Mouse (Mus musculus): ENCODE data around the gene Sptlc3. TPM values are rescaled to one million over a fixed set of nuclear protein-coding genes. Genes with fewer than 3 reads are reported as not detected.
A peak's percentile ranks its signal among the peaks of the same experiment; 100 is the strongest.

The Sptlc3 gene
- total and polyA plus RNA-seq, 2 experiments from 2014 or later = 0.20 TPM; not detected in 1

GRCm38 (mm10) chr2:139672371-139672770 lies 178.7 kb downstream of the Sptlc3 start:
- no peak overlapping the region for H3K4me3 ChIP-seq (ENCODE audit: low read length)
- DNase-seq (ENCODE audit: low spot score) (no peak), ATAC-seq (no peak)
- no peak for TF ChIP-seq CTCF (IDR thresholded peaks at IDR 0.05; ENCODE audit: low read depth)
- H3K27me3 ChIP-seq (ENCODE audit: insufficient read depth, low read length) = no peaks in the 10 kb centered on the region
- no peaks in the 10 kb centered on the region for H3K36me3 ChIP-seq (ENCODE audit: insufficient read depth, low read length)
- no peak overlapping the region for H3K27ac ChIP-seq
- H3K9ac ChIP-seq (replicated peaks; ENCODE audit: low read length) = no peak overlapping the region
- no peaks in the 10 kb centered on the region for H3K4me1 ChIP-seq (ENCODE audit: insufficient read depth, low read length)
- no peaks in the 10 kb centered on the region for H3K9me3 ChIP-seq (ENCODE audit: low read length)
- H3K4me2 ChIP-seq (ENCODE audit: low read depth, low read length) = no peak overlapping the region
- 63% methylated on average over 2 of the region's 2 CpGs for WGBS

DNA sequence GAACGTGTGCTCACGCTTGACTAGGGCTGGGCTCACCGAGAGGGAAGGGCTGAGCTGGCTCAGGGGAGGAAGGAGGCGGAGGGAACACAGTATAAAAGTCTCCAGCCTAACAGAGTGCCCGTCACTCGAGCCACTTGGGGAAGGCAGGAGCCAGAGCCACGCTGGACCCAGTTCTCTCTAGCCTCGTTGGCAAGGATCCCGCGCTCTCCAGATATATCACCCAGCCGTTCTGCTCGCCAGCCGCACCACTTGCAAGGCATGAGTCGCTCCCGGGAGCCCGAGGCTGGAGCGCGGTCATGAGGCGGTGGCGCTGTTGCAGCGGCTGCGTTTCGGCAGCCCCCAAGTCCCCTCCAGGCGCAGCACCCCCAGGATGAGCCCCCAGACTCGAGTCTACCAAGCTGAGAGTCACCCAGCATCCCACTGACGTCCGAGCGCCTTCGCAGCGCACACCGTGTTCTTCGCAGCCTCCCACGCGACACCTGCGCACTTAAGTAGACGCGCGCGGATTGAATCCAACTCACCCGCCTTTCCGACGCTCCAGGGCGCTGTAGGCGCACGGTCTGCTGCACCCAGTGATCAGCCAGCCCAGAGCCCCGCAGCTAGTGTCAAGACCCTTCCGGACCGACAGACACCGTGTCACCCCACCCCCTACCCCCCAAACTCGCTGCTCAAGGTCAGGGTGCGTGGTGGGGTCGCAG lies 183.5 kb downstream of the Sptlc3 start:
- Histone ChIP-seq H3K27ac (no peak overlapping the region), H3K9me3 (ENCODE audit: low read length) (no peaks in the 10 kb centered on the region), H3K9ac (replicated peaks; ENCODE audit: low read length) (peak overlapping the region; percentile 67), H3K27me3 (ENCODE audit: insufficient read depth, low read length) (no peaks in the 10 kb centered on the region), H3K36me3 (ENCODE audit: insufficient read depth, low read length) (no peaks in the 10 kb centered on the region), H3K4me1 (ENCODE audit: insufficient read depth, low read length) (no peaks in the 10 kb centered on the region), H3K4me2 (ENCODE audit: low read depth, low read length) (peak overlapping the region; percentile 99), H3K4me3 (ENCODE audit: low read length) (peak overlapping the region; percentile 96)
- TF ChIP-seq CTCF (IDR thresholded peaks at IDR 0.05; ENCODE audit: low read depth) = peak; percentile 43
- under 1% methylated on average over 52 of the region's 52 CpGs for WGBS
- DNase-seq (ENCODE audit: low spot score) = peak; percentile 80
- ATAC-seq = peak; percentile 57

GRCm38 (mm10) chr2:139677809-139678274 lies 184.1 kb downstream of the Sptlc3 start, which contains the start of gene Ism1:
Ism1 (plus strand) TSS chr2:139678178.
- H3K36me3 ChIP-seq (ENCODE audit: insufficient read depth, low read length) = no peaks in the 10 kb centered on the region
- peak within 1 kb of the TSS; percentile 68 for H3K27ac ChIP-seq
- H3K9me3 ChIP-seq (ENCODE audit: low read length) = no peaks in the 10 kb centered on the region
- DNase-seq (ENCODE audit: low spot score) (peak; percentile 49), ATAC-seq (peak; percentile 63)
- peak within 1 kb of the TSS; percentile 96 for H3K4me3 ChIP-seq (ENCODE audit: low read length)
- TF ChIP-seq CTCF (IDR thresholded peaks at IDR 0.05; ENCODE audit: low read depth) = no peak
- H3K9ac ChIP-seq (replicated peaks; ENCODE audit: low read length) = peak within 1 kb of the TSS; percentile 67
- no peaks in the 10 kb centered on the region for H3K4me1 ChIP-seq (ENCODE audit: insufficient read depth, low read length)
- WGBS = 3% methylated on average over 35 of the region's 39 CpGs
- H3K27me3 ChIP-seq (ENCODE audit: insufficient read depth, low read length) = no peaks in the 10 kb centered on the region
- peak within 1 kb of the TSS; percentile 99 for H3K4me2 ChIP-seq (ENCODE audit: low read depth, low read length)

DNA sequence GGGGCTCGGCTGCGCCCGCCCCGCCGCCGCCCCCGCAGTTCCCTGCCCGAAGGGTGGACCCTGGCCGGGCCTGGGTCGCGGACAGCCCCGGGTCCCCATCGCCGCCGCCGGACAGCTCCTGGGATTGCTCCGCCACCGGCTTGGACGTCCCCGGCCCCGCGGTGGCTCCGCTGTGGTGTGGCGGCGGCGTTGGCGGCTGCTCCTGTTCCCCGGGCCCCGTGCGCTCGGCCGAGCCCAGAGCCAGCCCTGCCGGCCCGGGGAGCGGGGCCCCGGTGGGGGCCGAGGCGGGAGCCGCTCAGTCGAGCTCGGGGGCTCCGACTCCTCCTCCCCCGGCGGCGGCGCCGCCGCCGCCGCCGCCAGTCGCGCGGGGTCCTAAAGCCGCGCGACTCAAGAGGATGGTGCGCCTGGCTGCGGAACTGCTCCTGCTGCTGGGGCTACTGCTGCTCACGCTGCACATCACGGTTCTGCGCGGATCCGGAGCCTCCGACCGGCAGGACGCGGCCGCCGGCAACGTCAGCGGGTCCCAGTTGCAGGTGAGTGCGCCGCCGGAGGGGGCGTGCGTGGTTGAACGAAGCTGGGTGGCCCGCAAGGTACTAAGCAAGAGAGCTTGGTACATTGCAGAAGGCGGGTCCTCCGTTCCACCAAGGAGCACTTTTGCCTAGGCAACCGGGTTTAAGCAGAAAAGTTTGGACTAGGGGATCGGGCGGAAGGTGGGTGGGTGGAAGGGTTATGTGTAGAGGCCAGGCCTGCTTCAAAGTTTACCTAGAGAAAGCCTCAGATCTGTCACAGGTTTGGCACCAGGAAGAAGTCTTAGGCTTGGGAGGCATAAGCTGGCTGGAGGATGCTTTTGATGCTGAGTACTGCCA lies 184.8 kb downstream of the Sptlc3 start:
- Histone ChIP-seq H3K27ac (peak overlapping the region; percentile 68), H3K36me3 (ENCODE audit: insufficient read depth, low read length) (no peaks in the 10 kb centered on the region), H3K27me3 (ENCODE audit: insufficient read depth, low read length) (no peaks in the 10 kb centered on the region), H3K4me2 (ENCODE audit: low read depth, low read length) (peak overlapping the region; percentile 99), H3K9me3 (ENCODE audit: low read length) (no peaks in the 10 kb centered on the region), H3K4me3 (ENCODE audit: low read length) (peak overlapping the region; percentile 96), H3K4me1 (ENCODE audit: insufficient read depth, low read length) (no peaks in the 10 kb centered on the region), H3K9ac (replicated peaks; ENCODE audit: low read length) (peak overlapping the region; percentile 67)
- peak; percentile 91 for ATAC-seq
- WGBS = 2% methylated on average over 75 of the region's 84 CpGs
- peak; percentile 83 for DNase-seq (ENCODE audit: low spot score)
- TF ChIP-seq CTCF (IDR thresholded peaks at IDR 0.05; ENCODE audit: low read depth) = peak; percentile 47

GRCm38 (mm10) chr2:139682540-139682939 lies 188.8 kb downstream of the Sptlc3 start:
- H3K4me1 ChIP-seq (ENCODE audit: insufficient read depth, low read length) = no peaks in the 10 kb centered on the region
- no peaks in the 10 kb centered on the region for H3K9me3 ChIP-seq (ENCODE audit: low read length)
- H3K9ac ChIP-seq (replicated peaks; ENCODE audit: low read length) = no peak overlapping the region
- DNase-seq (ENCODE audit: low spot score) (no peak), ATAC-seq (no peak)
- TF ChIP-seq CTCF (IDR thresholded peaks at IDR 0.05; ENCODE audit: low read depth) = no peak
- no peaks in the 10 kb centered on the region for H3K36me3 ChIP-seq (ENCODE audit: insufficient read depth, low read length)
- H3K27ac ChIP-seq = no peak overlapping the region
- H3K27me3 ChIP-seq (ENCODE audit: insufficient read depth, low read length) = no peaks in the 10 kb centered on the region
- no peak overlapping the region for H3K4me3 ChIP-seq (ENCODE audit: low read length)
- no peak overlapping the region for H3K4me2 ChIP-seq (ENCODE audit: low read depth, low read length)
- WGBS = 81% methylated on average over 3 of the region's 3 CpGs

Other genes with a start within 250 kb of the Sptlc3 start
- 1.8 and 2.1 TPM in 2 replicates for gene Ism1, start 184.3 kb downstream of the Sptlc3 start, total RNA-seq (2014; rRNA removed)
- gene Ism1, start 184.3 kb downstream of the Sptlc3 start, polyA plus RNA-seq (2015; fragmentation: Nextera tagmentation; extraction: Ambion mirVana) = 0.88 and 0.95 TPM in 2 replicates